Comparison of ENCODE assay signal across 22 mouse cellular contexts in genomic region chr9:56424861-56425260, GRCm38 (mm10). TPM values are rescaled to one million over a fixed set of nuclear protein-coding genes. Genes with fewer than 3 reads are reported as not detected.
DNase-seq lines count a peak whose midpoint lies in the region; ATAC-seq and TF ChIP-seq lines count a peak whose summit lies in the region.
"Had no signal": no experiment of that assay in that cellular context is flagged by ENCODE, and none has a peak within 500 bp of the region (broad histone marks: within the 10 kb centered on the region; RNA-seq: fewer than 3 reads in every experiment).

No protein-coding gene starts in this region.

- H3K4me1 ChIP-seq in liver, postnatal 0 days (ENCODE audit: insufficient read depth): peaks cover 14% of the 10 kb centered on the region
- H3K4me1 ChIP-seq in thymus, adult 2 months (replicated peaks; ENCODE audit: control insufficient read depth, insufficient read depth, low read length): peaks cover 13% of the 10 kb centered on the region
- no peaks in the 10 kb centered on the region for H3K4me1 ChIP-seq in forebrain, embryonic 11.5 days (replicated peaks; ENCODE audit: control insufficient read depth, insufficient read depth, low read length)

- TF ChIP-seq EP300 in liver, postnatal 0 days (IDR thresholded peaks at IDR 0.05; ENCODE audit: low read depth): no peak

- no peak overlapping the region for H3K27ac ChIP-seq in liver, postnatal 0 days (ENCODE audit: low read depth)
- no peak overlapping the region for H3K27ac ChIP-seq in thymus, adult 2 months (ENCODE audit: control insufficient read depth, insufficient read depth, low read length)
- H3K27ac ChIP-seq in forebrain, embryonic 11.5 days (ENCODE audit: low read depth, low read length): no peak overlapping the region
- H3K27ac ChIP-seq: embryonic facial prominence, embryonic 12.5 days; forebrain, embryonic 12.5 days; heart, embryonic 10.5 days; hindbrain, embryonic 13.5 days; hindbrain, postnatal 0 days had no signal

- H3K36me3 ChIP-seq in liver, postnatal 0 days (replicated peaks; ENCODE audit: insufficient read depth, low read length): peaks cover 3% of the 10 kb centered on the region; the same call in 1 of the 2 replicates
- no peaks in the 10 kb centered on the region for H3K36me3 ChIP-seq in thymus, adult 2 months (ENCODE audit: control insufficient read depth, insufficient read depth, low read length)
- H3K36me3 ChIP-seq in forebrain, embryonic 11.5 days (ENCODE audit: control insufficient read depth, insufficient read depth, low read length): no peaks in the 10 kb centered on the region
- H3K36me3 ChIP-seq: embryonic facial prominence, embryonic 12.5 days; forebrain, embryonic 12.5 days; heart, embryonic 10.5 days; hindbrain, embryonic 13.5 days had no signal

- ATAC-seq in megakaryocyte progenitor cell, adult 5-6 weeks (replicated peaks; ENCODE audit: poor library complexity): peak; percentile 23; the same call in 1 of the 2 replicates
- no peak for ATAC-seq in liver, postnatal 0 days
- ATAC-seq in forebrain, embryonic 11.5 days (replicated peaks; ENCODE audit: low FRiP score): no peak
- ATAC-seq: forebrain, postnatal 0 days; hindbrain, postnatal 0 days; intestine, embryonic 16.5 days had no signal

- DNase-seq in 416B (ENCODE audit: low read depth): peak; percentile 24
- DNase-seq in CD4-positive, CD25-positive, alpha-beta regulatory T cell, adult 2 months (ENCODE audit: low read depth, low spot score): peak; percentile 42
- peak; percentile 27 for DNase-seq in T-cell, adult 2 months (ENCODE audit: low spot score)
- no peak for DNase-seq in liver, postnatal 0 days
- no peak for DNase-seq in thymus, adult 2 months
- DNase-seq in forebrain, embryonic 11.5 days (ENCODE audit: low spot score): no peak
- no peak for DNase-seq in thymus, postnatal 10 days (ENCODE audit: low spot score in 2 of 2)
- DNase-seq: adrenal gland, postnatal 10 days; cerebellum, adult 11 months; cerebellum, adult 8-10 months; cerebellum, postnatal 14 days; forebrain, postnatal 0 days; gastrocnemius, postnatal 36 days; heart, adult 11 months; heart, postnatal 10 days had no signal

- no peak overlapping the region for H3K4me2 ChIP-seq in liver, postnatal 0 days (ENCODE audit: low read depth, low read length)
- no peak overlapping the region for H3K4me2 ChIP-seq in forebrain, embryonic 11.5 days (ENCODE audit: low read depth, low read length, severe bottlenecking)
- H3K4me2 ChIP-seq: embryonic facial prominence, embryonic 12.5 days; forebrain, embryonic 12.5 days; hindbrain, embryonic 13.5 days had no signal

- no peak for TF ChIP-seq CTCF in liver, postnatal 0 days (IDR thresholded peaks at IDR 0.05; ENCODE audit: low read depth)
- TF ChIP-seq CTCF in thymus, adult 2 months (IDR thresholded peaks at IDR 0.05; ENCODE audit: borderline replicate concordance, control insufficient read depth, extremely low read depth, insufficient read depth, low read length, poor library complexity): no peak

- no peak for TF ChIP-seq POLR2A in thymus, adult 2 months (IDR thresholded peaks at IDR 0.05; ENCODE audit: control insufficient read depth, extremely low read depth, insufficient read depth, low read length, poor library complexity)

- H3K27me3 ChIP-seq in liver, postnatal 0 days (ENCODE audit: insufficient read depth, low read length): no peaks in the 10 kb centered on the region
- no peaks in the 10 kb centered on the region for H3K27me3 ChIP-seq in thymus, adult 2 months (ENCODE audit: control insufficient read depth, insufficient read depth, low read length)
- H3K27me3 ChIP-seq in forebrain, embryonic 11.5 days (ENCODE audit: control insufficient read depth, insufficient read depth, low read length): no peaks in the 10 kb centered on the region
- H3K27me3 ChIP-seq: embryonic facial prominence, embryonic 12.5 days; forebrain, embryonic 12.5 days; hindbrain, embryonic 13.5 days had no signal

- WGBS in liver, postnatal 0 days (ENCODE audit: insufficient replicate concordance): 73% methylated on average over 4 of the region's 4 CpGs
- 81% methylated on average over 4 of the region's 4 CpGs for WGBS in thymus, adult 2 months
- WGBS in forebrain, embryonic 11.5 days: 90% methylated on average over 4 of the region's 4 CpGs

- no peak overlapping the region for H3K4me3 ChIP-seq in liver, postnatal 0 days (ENCODE audit: low read depth, low read length)
- H3K4me3 ChIP-seq in thymus, adult 2 months (ENCODE audit: control insufficient read depth, insufficient read depth, low read length): no peak overlapping the region
- H3K4me3 ChIP-seq in forebrain, embryonic 11.5 days (ENCODE audit: low read depth, low read length): no peak overlapping the region
- H3K4me3 ChIP-seq: embryonic facial prominence, embryonic 12.5 days; forebrain, embryonic 12.5 days; heart, embryonic 10.5 days; hindbrain, embryonic 13.5 days had no signal

- H3K9me3 ChIP-seq in liver, postnatal 0 days (ENCODE audit: low read length): no peaks in the 10 kb centered on the region
- H3K9me3 ChIP-seq in forebrain, embryonic 11.5 days (ENCODE audit: control insufficient read depth, low read length): no peaks in the 10 kb centered on the region
- H3K9me3 ChIP-seq: embryonic facial prominence, embryonic 12.5 days; forebrain, embryonic 12.5 days; heart, embryonic 10.5 days; hindbrain, embryonic 13.5 days had no signal

- no peak overlapping the region for H3K9ac ChIP-seq in liver, postnatal 0 days (replicated peaks)
- H3K9ac ChIP-seq in forebrain, embryonic 11.5 days (ENCODE audit: low read length): no peak overlapping the region
- H3K9ac ChIP-seq: embryonic facial prominence, embryonic 12.5 days; forebrain, embryonic 12.5 days; forebrain, postnatal 0 days; hindbrain, embryonic 13.5 days had no signal

RNA-seq across cellular contexts. Expression of gene Hmg20a, which starts 6.5 kb away (rescaled TPM):
- 22.8 and 25.4 TPM in 2 replicates for total RNA-seq in megakaryocyte progenitor cell, adult 5-6 weeks (2015)
- 15.4 and 17.5 TPM in 2 replicates for total RNA-seq in megakaryocyte progenitor cell, adult 5-6 weeks (2017)
- 8.2 and 8.3 TPM in 2 replicates for polyA plus RNA-seq in liver, postnatal 0 days (2015; fragmentation: Nextera tagmentation; extraction: Ambion mirVana)
- polyA plus RNA-seq in thymus, adult 2 months (2012; rRNA removed): 62.2 and 62.3 TPM in 2 replicates
- polyA plus RNA-seq in forebrain, embryonic 11.5 days (2014; fragmentation: Nextera tagmentation; extraction: Ambion mirVana): 73.0 and 74.7 TPM in 2 replicates

RNA-seq across cellular contexts. Expression of gene Peak1, which starts 7.0 kb away (rescaled TPM):
- total RNA-seq in megakaryocyte progenitor cell, adult 5-6 weeks (2015): 13.3 and 17.3 TPM in 2 replicates
- total RNA-seq in megakaryocyte progenitor cell, adult 5-6 weeks (2017): 6.7 and 9.1 TPM in 2 replicates
- 2.3 and 2.6 TPM in 2 replicates for polyA plus RNA-seq in liver, postnatal 0 days (2015; fragmentation: Nextera tagmentation; extraction: Ambion mirVana)
- polyA plus RNA-seq in thymus, adult 2 months (2012; rRNA removed): 8.6 and 8.7 TPM in 2 replicates
- 5.8 and 6.2 TPM in 2 replicates for polyA plus RNA-seq in forebrain, embryonic 11.5 days (2014; fragmentation: Nextera tagmentation; extraction: Ambion mirVana)

Comparison
In these comparisons a context has a peak if more than half of its experiments do, and no peak if none do; other contexts are left out.
1. DNase-seq: peak in 416B (single experiment), CD4-positive, CD25-positive, alpha-beta regulatory T cell, adult 2 months (single experiment) and T-cell, adult 2 months (single experiment); none in liver, postnatal 0 days (single experiment), thymus, adult 2 months (single experiment), forebrain, embryonic 11.5 days (single experiment) and thymus, postnatal 10 days (0 of 2).